Mouse (Mus musculus) limb, embryonic 10.5 days (tissue): ENCODE results near the gene Lcn11. TPM values are rescaled to one million over a fixed set of nuclear protein-coding genes. Genes with fewer than 3 reads are reported as not detected.

Source experiments
- polyA plus RNA-seq: library from polyadenylated mRNA; unstranded; fragments of >200 nt; fragmentation: Nextera tagmentation; extraction: Ambion mirVana; gene quantifications from 2 replicates; pipeline ENCODE4 v1.2.1, GENCODE M21; 2016

Lcn11 gene
- polyA plus RNA-seq, 1 experiment from 2014 or later = not detected

Other genes with a start within 250 kb of the Lcn11 start
- gene Traf2, start 230.1 kb upstream of the Lcn11 start, polyA plus RNA-seq = 46.1 and 46.2 TPM in 2 replicates
- 307 and 320 TPM in 2 replicates for gene Edf1, start 219.2 kb upstream of the Lcn11 start, polyA plus RNA-seq
- gene Mamdc4, start 202.2 kb upstream of the Lcn11 start, polyA plus RNA-seq = 2.3 and 8.2 TPM in 2 replicates
- 157 and 161 TPM in 2 replicates for gene Phpt1, start 201.8 kb upstream of the Lcn11 start, polyA plus RNA-seq
- gene Ajm1, start 195.3 kb upstream of the Lcn11 start, polyA plus RNA-seq = 0.06 and 0.08 TPM in 2 replicates
- 83.3 and 88.5 TPM in 2 replicates for gene Rabl6, start 168.5 kb upstream of the Lcn11 start, polyA plus RNA-seq
- gene Ccdc183, start 159.3 kb upstream of the Lcn11 start, polyA plus RNA-seq = 0.13 TPM in 1 of 2 replicates, not detected in the other
- 17.0 and 20.7 TPM in 2 replicates for gene Tmem141, start 155.0 kb upstream of the Lcn11 start, polyA plus RNA-seq
- 0.34 and 0.43 TPM in 2 replicates for gene Fcna, start 149.0 kb upstream of the Lcn11 start, polyA plus RNA-seq
- gene Lcn8, start 123.9 kb upstream of the Lcn11 start, polyA plus RNA-seq = not detected in 2 replicates
- not detected in 2 replicates for gene Lcn5, start 119.1 kb upstream of the Lcn11 start, polyA plus RNA-seq
- gene Lcn6, start 100.2 kb upstream of the Lcn11 start, polyA plus RNA-seq = not detected in 2 replicates
- not detected in 2 replicates for gene Lcn10, start 94.3 kb upstream of the Lcn11 start, polyA plus RNA-seq
- gene Obp2a, start 77.0 kb upstream of the Lcn11 start, polyA plus RNA-seq = not detected in 2 replicates
- 73.4 and 77.5 TPM in 2 replicates for gene Bmyc, start 70.3 kb upstream of the Lcn11 start, polyA plus RNA-seq
- gene Obp2b, start 40.0 kb upstream of the Lcn11 start, polyA plus RNA-seq = not detected in 2 replicates
- not detected in 2 replicates for gene Lcn3, start 11.4 kb upstream of the Lcn11 start, polyA plus RNA-seq
- not detected in 2 replicates for gene Gm13539, start 5.2 kb downstream of the Lcn11 start, polyA plus RNA-seq
- gene Glt6d1, start 38.8 kb downstream of the Lcn11 start, polyA plus RNA-seq = not detected in 2 replicates
- not detected in 2 replicates for gene Lcn9, start 46.1 kb downstream of the Lcn11 start, polyA plus RNA-seq
- gene Sohlh1, start 70.2 kb downstream of the Lcn11 start, polyA plus RNA-seq = not detected in 2 replicates
- gene Kcnt1, start 86.7 kb downstream of the Lcn11 start, polyA plus RNA-seq = 0.20 TPM in 1 of 2 replicates, not detected in the other
- gene Camsap1, start 206.3 kb downstream of the Lcn11 start, polyA plus RNA-seq = 30.5 and 34.7 TPM in 2 replicates
- 95.5 and 95.6 TPM in 2 replicates for gene Ubac1, start 244.7 kb downstream of the Lcn11 start, polyA plus RNA-seq